Mouse (Mus musculus) testis, adult 2 months (tissue): Measurements from ENCODE around the gene Srd5a1. TPM values are rescaled to one million over a fixed set of nuclear protein-coding genes. Genes with fewer than 3 reads are reported as not detected.

Experiments used
- H3K27ac ChIP-seq: fragments of 200-500 bp; 2 replicates; pipeline ENCODE4 v1.5.1; 2012; ENCODE audit warnings: low read depth, low read length; ENCODE audit not compliant: control insufficient read depth, insufficient read depth
- H3K27me3 ChIP-seq: fragments of 200-500 bp; 2 replicates; pipeline ENCODE4 v1.6.1; 2012; ENCODE audit warnings: mild to moderate bottlenecking, low read length, moderate library complexity; ENCODE audit not compliant: control insufficient read depth, insufficient read depth
- H3K36me3 ChIP-seq: fragments of 200-500 bp; 2 replicates; pipeline ENCODE4 v1.6.1; 2012; ENCODE audit warnings: mild to moderate bottlenecking, low read length; ENCODE audit not compliant: control insufficient read depth, insufficient read depth
- H3K4me1 ChIP-seq: fragments of 200-500 bp; 2 replicates; pipeline ENCODE4 v1.6.1; 2012; ENCODE audit warnings: low read length; ENCODE audit not compliant: control insufficient read depth, insufficient read depth
- H3K4me3 ChIP-seq: fragments of 200-500 bp; 2 replicates; pipeline ENCODE4 v1.5.1; 2012; ENCODE audit warnings: low read depth, mild to moderate bottlenecking, low read length, moderate library complexity, mixed read lengths; ENCODE audit not compliant: control insufficient read depth
- CTCF ChIP-seq: fragments of 200-500 bp; IDR thresholded peaks from 2 replicates; pipeline ENCODE4 v1.5.1; 2012; ENCODE audit warnings: low read depth, mild to moderate bottlenecking, inconsistent platforms, low read length, moderate library complexity; ENCODE audit not compliant: control insufficient read depth, insufficient read depth, insufficient replicate concordance
- POLR2A ChIP-seq: fragments of 200-500 bp; IDR thresholded peaks from 2 replicates; pipeline ENCODE4 v1.6.1; 2012; ENCODE audit warnings: low read depth, mild to moderate bottlenecking, inconsistent platforms, low read length, moderate library complexity; ENCODE audit not compliant: control insufficient read depth
- polyA plus RNA-seq: library from polyadenylated mRNA; depleted of rRNA; stranded (reverse); fragments of >200 nt; gene quantifications from 2 replicates; pipeline ENCODE4 v1.2.3, GENCODE M21; 2012

The Srd5a1 gene
- polyA plus RNA-seq, 1 experiment = 4.6 TPM

GRCm38 (mm10) chr13:69624510-69624909 lies 13.3 kb upstream of the Srd5a1 start:
- Histone ChIP-seq H3K27ac (no peak overlapping the region), H3K36me3 (peaks cover 4% of the 10 kb centered on the region), H3K4me3 (no peak overlapping the region), H3K27me3 (no peaks in the 10 kb centered on the region), H3K4me1 (no peaks in the 10 kb centered on the region)
- TF ChIP-seq POLR2A = no peak
- no peak for TF ChIP-seq CTCF

- Histone ChIP-seq H3K27me3 (no peaks in the 10 kb centered on the region), H3K4me1 (no peaks in the 10 kb centered on the region), H3K4me3 (no peak overlapping the region), H3K36me3 (peaks cover 4% of the 10 kb centered on the region), H3K27ac (no peak overlapping the region)
- TF ChIP-seq CTCF = no peak
- TF ChIP-seq POLR2A = no peak
These were observed 12.6 kb upstream of the Srd5a1 start for GRCm38 (mm10) chr13:69623843-69624242.

- no peak overlapping the region for H3K4me3 ChIP-seq
- peaks cover 2% of the 10 kb centered on the region; the same call in 1 of the 2 replicates for H3K4me1 ChIP-seq
- no peaks in the 10 kb centered on the region for H3K27me3 ChIP-seq
- H3K27ac ChIP-seq = no peak overlapping the region
- TF ChIP-seq CTCF (no peak), POLR2A (no peak)
- peaks cover 9% of the 10 kb centered on the region for H3K36me3 ChIP-seq
These were observed 5.5 kb upstream of the Srd5a1 start for GRCm38 (mm10) chr13:69616716-69617115.

DNA sequence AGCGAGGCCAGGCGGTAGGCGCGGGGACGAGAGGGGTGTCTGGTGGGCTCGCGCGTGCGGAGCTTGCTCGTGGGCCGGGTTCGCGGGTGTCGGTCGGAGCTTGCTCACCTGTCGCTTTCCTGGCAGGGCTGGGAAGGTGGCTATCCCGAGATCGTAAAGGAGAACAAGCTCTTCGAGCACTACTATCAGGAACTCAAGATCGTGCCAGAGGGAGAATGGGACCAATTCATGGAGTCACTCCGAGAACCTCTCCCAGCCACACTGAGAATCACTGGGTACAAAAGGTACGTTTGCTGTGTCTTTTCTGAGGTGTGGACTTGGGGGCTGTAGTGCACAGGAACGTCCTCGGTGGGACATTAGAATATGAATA lies 918 bp upstream of the Srd5a1 start:
- Histone ChIP-seq H3K4me3 (peak overlapping the region; percentile 91), H3K27ac (peak overlapping the region; percentile 62), H3K36me3 (peaks cover 4% of the 10 kb centered on the region), H3K4me1 (peaks cover 7% of the 10 kb centered on the region), H3K27me3 (no peaks in the 10 kb centered on the region)
- no peak for TF ChIP-seq POLR2A
- TF ChIP-seq CTCF = no peak

DNA sequence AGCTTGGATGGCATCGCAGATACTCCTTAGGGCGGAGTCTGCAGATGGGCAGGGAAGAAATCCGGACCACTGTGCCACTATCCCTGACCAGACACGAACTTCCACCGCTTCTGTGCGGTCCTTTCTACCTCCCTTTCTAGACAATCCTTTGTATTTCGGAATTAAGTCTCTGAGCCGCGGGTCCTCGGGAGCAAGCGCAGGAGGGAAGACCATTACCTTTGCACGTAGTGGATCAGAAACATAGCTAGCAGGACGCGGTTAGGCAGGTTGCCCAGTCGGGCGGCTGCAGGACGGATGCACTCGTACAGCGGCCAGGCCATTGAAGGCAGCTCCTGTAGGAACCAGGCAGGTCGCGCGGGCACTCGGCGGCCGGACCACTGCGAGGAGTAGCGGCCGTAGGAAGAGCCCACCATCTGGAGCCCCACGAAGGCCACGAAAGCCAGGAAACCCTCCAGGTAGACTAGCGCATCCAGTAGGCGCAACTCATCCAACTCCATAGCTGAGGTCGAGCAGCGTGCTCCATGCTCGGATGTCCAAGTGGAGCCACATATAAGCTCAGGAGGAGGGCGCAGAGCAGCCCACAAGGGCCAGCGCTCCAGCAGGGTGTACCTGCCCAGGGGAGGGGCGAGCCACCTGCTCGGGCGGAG lies 368 bp downstream of the Srd5a1 start:
- Histone ChIP-seq H3K4me1 (peaks cover 7% of the 10 kb centered on the region), H3K36me3 (peaks cover 4% of the 10 kb centered on the region), H3K27ac (no peak overlapping the region), H3K4me3 (peak overlapping the region; percentile 91), H3K27me3 (no peaks in the 10 kb centered on the region)
- no peak for TF ChIP-seq CTCF
- no peak for TF ChIP-seq POLR2A

DNA sequence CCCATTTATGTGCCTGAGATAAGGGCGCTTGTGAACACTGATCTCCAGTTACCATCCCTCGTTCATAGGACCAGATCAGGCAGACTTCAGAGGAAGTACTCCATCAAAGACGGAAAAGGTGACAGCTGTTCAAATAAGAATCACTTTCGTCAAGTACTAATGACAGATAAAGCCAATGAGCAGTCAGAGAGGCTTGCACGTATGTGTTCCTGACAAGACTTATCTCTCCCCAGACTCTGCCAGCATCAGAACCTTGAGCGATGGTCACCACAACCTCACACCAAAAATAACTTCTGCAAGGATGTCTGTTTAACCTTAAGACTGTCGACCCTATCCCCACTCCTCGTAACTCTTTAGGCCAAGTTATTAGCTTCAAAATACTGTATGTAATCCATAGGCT lies 2.5 kb downstream of the Srd5a1 start:
- TF ChIP-seq CTCF = no peak
- no peak for TF ChIP-seq POLR2A
- Histone ChIP-seq H3K27ac (no peak overlapping the region), H3K4me3 (no peak overlapping the region), H3K27me3 (no peaks in the 10 kb centered on the region), H3K4me1 (peaks cover 7% of the 10 kb centered on the region), H3K36me3 (no peaks in the 10 kb centered on the region)

- Histone ChIP-seq H3K36me3 (no peaks in the 10 kb centered on the region), H3K4me3 (no peak overlapping the region), H3K27me3 (no peaks in the 10 kb centered on the region), H3K27ac (no peak overlapping the region), H3K4me1 (no peaks in the 10 kb centered on the region)
- TF ChIP-seq CTCF (no peak), POLR2A (no peak)
These were observed 6.6 kb downstream of the Srd5a1 start for GRCm38 (mm10) chr13:69604670-69605069.
